Mouse (Mus musculus) embryonic facial prominence, embryonic 11.5 days (tissue): Measurements from ENCODE around the gene Ccdc22. TPM values are rescaled to one million over a fixed set of nuclear protein-coding genes. Genes with fewer than 3 reads are reported as not detected.

Experiments
- ATAC-seq: fragments of 200-750 bp; cut with Nextera tagmentation; replicated peaks from 2 replicates; pipeline ENCODE4 v1.8.0; 2017; ENCODE audit warnings: low read depth; ENCODE audit not compliant: insufficient number of reproducible peaks, low FRiP score, low TSS enrichment
- DNase-seq: peaks from one replicate; pipeline ENCODE4 v3.0.0-alpha.2; 2015; ENCODE audit warnings: low spot score
- H3K27ac ChIP-seq: fragments of 300-500 bp; sonication (generic); replicated peaks from 2 replicates; pipeline ENCODE4 v1.5.1; 2014; ENCODE audit warnings: mild to moderate bottlenecking, low read depth, low read length, control low read depth
- H3K27me3 ChIP-seq: fragments of 300-500 bp; sonication (generic); 2 replicates; pipeline ENCODE4 v1.6.1; 2014; ENCODE audit warnings: mild to moderate bottlenecking, low read length, moderate library complexity, mixed read lengths; ENCODE audit not compliant: control insufficient read depth, insufficient read depth
- H3K36me3 ChIP-seq: fragments of 300-500 bp; sonication (generic); replicated peaks from 2 replicates; pipeline ENCODE4 v1.6.1; 2014; ENCODE audit warnings: low read depth, mild to moderate bottlenecking, low read length, moderate library complexity, mixed read lengths; ENCODE audit not compliant: control insufficient read depth, insufficient read depth
- H3K4me1 ChIP-seq: fragments of 300-500 bp; sonication (generic); 2 replicates; pipeline ENCODE4 v1.6.1; 2014; ENCODE audit warnings: low read length, mixed read lengths; ENCODE audit not compliant: control insufficient read depth, insufficient read depth
- H3K4me2 ChIP-seq: fragments of 300-500 bp; sonication (generic); 2 replicates; pipeline ENCODE4 v1.6.1; 2014; ENCODE audit warnings: low read depth, mild to moderate bottlenecking, control low read depth, low read length, moderate library complexity
- H3K4me3 ChIP-seq: fragments of 300-500 bp; sonication (generic); 2 replicates; pipeline ENCODE4 v1.5.1; 2014; ENCODE audit warnings: low read depth, low read length, control low read depth
- H3K9ac ChIP-seq: fragments of 300-500 bp; sonication (generic); replicated peaks from 2 replicates; pipeline ENCODE4 v1.6.1; 2014; ENCODE audit warnings: mild to moderate bottlenecking, control low read depth, low read length
- H3K9me3 ChIP-seq: fragments of 300-500 bp; sonication (generic); replicated peaks from 2 replicates; pipeline ENCODE4 v1.6.1; 2016; ENCODE audit warnings: mild to moderate bottlenecking, low read length, inconsistent platforms, mixed read lengths; ENCODE audit not compliant: control insufficient read depth
- WGBS: fragments of 180-500 bp; shearing (Covaris S2); extraction: QIAGEN DNeasy Blood & Tissue Kit; methylation state at CpG from one replicate; pipeline ENCODE4 v1.1.7; 2014; 5-methylcytosine and 5-hydroxymethylcytosine counted together
- polyA plus RNA-seq: library from polyadenylated mRNA; unstranded; fragments of >200 nt; fragmentation: Nextera tagmentation; extraction: Ambion mirVana; gene quantifications from 2 replicates; pipeline ENCODE4 v1.2.1, GENCODE M21; 2014

Gene Ccdc22
- polyA plus RNA-seq, 1 experiment from 2014 or later: 26.9 TPM

- no peaks in the 10 kb centered on the region for H3K9me3 ChIP-seq
- no peaks in the 10 kb centered on the region for H3K36me3 ChIP-seq
- no peaks in the 10 kb centered on the region for H3K4me1 ChIP-seq
- H3K4me3 ChIP-seq: no peak overlapping the region
- no peak for DNase-seq
- ATAC-seq: no peak
- no peak overlapping the region for H3K4me2 ChIP-seq
- H3K27me3 ChIP-seq: no peaks in the 10 kb centered on the region
- H3K27ac ChIP-seq: no peak overlapping the region
- no peak overlapping the region for H3K9ac ChIP-seq
- WGBS: 82% methylated on average over 2 of the region's 5 CpGs
Observed at GRCm38 (mm10) chrX:7586356-7586755, 19.0 kb downstream of the Ccdc22 start.

DNA sequence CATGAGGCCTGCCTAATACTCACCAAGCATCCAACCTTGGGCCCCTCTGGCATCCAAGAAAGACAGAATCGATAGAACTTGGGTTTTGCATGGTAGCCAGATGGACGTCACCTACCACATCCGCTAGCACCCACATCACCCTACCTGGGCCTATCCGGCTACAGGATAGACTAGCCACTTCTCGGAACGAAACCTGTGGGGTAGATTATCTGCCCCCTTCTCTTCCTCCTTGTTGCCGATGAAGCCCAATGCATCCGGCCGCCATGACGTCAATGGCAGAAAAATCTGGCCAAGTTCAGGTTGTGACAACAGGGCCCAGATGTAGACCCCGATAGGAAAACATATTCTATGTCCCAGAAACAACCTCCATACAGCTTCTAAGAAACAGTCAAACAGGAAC is 21.4 kb downstream of the Ccdc22 start:
- Histone ChIP-seq H3K4me1 (no peaks in the 10 kb centered on the region), H3K9ac (no peak overlapping the region), H3K4me3 (no peak overlapping the region), H3K4me2 (no peak overlapping the region), H3K27me3 (no peaks in the 10 kb centered on the region), H3K27ac (no peak overlapping the region), H3K36me3 (no peaks in the 10 kb centered on the region), H3K9me3 (no peaks in the 10 kb centered on the region)
- 91% methylated on average over 10 of the region's 11 CpGs for WGBS
- DNase-seq (no peak), ATAC-seq (no peak)

DNA sequence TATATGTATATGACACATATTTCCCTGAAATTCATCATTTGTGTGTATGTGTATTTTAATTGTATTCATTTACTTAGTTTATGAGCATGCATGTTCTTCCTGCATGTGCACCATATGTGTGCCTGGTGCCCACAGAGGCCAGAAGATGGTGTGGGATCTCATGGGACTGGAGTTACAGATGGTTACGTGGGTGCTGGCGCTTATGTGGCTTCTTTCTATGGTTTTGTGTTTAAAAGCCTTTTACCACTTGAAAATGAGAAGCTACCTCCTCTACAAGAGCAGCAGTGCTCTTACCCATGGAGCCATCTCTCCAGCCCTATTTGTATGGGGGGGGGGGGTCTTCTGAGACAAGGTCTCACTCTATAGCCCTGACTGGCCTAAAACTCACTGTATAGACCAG is 24.2 kb downstream of the Ccdc22 start:
- H3K27ac ChIP-seq: no peak overlapping the region
- no peaks in the 10 kb centered on the region for H3K36me3 ChIP-seq

GRCm38 (mm10) chrX:7574885-7575231 is 30.5 kb downstream of the Ccdc22 start:
- Histone ChIP-seq H3K9me3 (no peaks in the 10 kb centered on the region), H3K4me1 (no peaks in the 10 kb centered on the region), H3K36me3 (no peaks in the 10 kb centered on the region), H3K27ac (no peak overlapping the region), H3K9ac (no peak overlapping the region), H3K4me2 (peak overlapping the region; percentile 33), H3K27me3 (no peaks in the 10 kb centered on the region), H3K4me3 (peak overlapping the region; percentile 59)
- DNase-seq: no peak
- 23% methylated on average over 6 of the region's 6 CpGs for WGBS
- ATAC-seq: no peak

More for the DNA sequence above, 24.2 kb downstream of the Ccdc22 start:
- Histone ChIP-seq H3K9ac (no peak overlapping the region), H3K4me3 (no peak overlapping the region), H3K4me1 (no peaks in the 10 kb centered on the region), H3K9me3 (no peaks in the 10 kb centered on the region), H3K27me3 (no peaks in the 10 kb centered on the region), H3K4me2 (no peak overlapping the region)
- DNase-seq (no peak), ATAC-seq (no peak)
- 82% methylated on average over 2 of the region's 2 CpGs for WGBS

DNA sequence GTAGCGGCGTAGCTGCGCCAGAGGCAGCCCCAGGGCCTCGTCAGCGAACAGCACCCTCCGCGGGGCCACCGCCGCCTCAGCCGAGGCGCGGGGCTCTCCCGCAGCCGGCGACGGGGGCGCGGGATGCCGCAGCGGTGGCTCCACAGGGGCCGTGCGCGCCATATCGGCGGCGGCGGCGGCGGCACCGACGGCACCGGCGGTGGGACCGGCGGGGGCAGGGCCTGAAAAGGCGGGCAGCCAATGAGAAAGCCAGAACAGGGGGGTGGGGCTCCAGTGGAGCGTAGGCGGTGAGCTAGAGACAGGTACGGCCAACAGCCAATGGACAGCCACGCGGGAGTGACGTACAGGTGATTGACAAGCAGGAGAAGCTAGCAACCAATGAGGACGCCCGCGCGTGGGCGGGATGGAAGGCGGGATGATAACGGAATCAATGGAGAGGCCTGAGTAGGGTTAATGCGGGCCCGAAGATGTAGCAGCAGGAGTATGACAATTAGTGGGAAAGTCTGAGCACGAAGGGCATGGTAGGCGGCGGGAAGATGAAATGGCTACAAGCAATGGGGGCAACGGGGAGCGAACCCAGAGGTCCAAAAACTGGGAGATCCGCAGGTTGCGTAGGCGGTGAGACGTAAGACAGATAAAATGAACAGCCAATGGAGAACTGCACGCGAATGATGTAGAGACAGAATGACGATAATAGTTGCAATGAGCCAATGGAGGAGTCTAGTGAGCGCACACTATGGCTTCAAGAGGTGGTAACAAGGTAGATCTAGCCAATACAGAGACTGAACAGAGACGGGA is 31.0 kb downstream of the Ccdc22 start, which contains the start of gene Ppp1r3f:
Ppp1r3f (minus strand) TSS at position 197 of the 798 bp plus-strand sequence.
- Histone ChIP-seq H3K9ac (peak within 1 kb of the TSS; percentile 79), H3K4me3 (peak within 1 kb of the TSS; percentile 59), H3K9me3 (no peaks in the 10 kb centered on the region), H3K36me3 (no peaks in the 10 kb centered on the region), H3K4me1 (no peaks in the 10 kb centered on the region), H3K4me2 (peak within 1 kb of the TSS; percentile 67), H3K27me3 (no peaks in the 10 kb centered on the region), H3K27ac (peak within 1 kb of the TSS; percentile 41; the same call in 1 of the 2 replicates)
- peak; percentile 91 for DNase-seq
- WGBS: 17% methylated on average over 53 of the region's 65 CpGs
- peak; percentile 97 for ATAC-seq

DNA sequence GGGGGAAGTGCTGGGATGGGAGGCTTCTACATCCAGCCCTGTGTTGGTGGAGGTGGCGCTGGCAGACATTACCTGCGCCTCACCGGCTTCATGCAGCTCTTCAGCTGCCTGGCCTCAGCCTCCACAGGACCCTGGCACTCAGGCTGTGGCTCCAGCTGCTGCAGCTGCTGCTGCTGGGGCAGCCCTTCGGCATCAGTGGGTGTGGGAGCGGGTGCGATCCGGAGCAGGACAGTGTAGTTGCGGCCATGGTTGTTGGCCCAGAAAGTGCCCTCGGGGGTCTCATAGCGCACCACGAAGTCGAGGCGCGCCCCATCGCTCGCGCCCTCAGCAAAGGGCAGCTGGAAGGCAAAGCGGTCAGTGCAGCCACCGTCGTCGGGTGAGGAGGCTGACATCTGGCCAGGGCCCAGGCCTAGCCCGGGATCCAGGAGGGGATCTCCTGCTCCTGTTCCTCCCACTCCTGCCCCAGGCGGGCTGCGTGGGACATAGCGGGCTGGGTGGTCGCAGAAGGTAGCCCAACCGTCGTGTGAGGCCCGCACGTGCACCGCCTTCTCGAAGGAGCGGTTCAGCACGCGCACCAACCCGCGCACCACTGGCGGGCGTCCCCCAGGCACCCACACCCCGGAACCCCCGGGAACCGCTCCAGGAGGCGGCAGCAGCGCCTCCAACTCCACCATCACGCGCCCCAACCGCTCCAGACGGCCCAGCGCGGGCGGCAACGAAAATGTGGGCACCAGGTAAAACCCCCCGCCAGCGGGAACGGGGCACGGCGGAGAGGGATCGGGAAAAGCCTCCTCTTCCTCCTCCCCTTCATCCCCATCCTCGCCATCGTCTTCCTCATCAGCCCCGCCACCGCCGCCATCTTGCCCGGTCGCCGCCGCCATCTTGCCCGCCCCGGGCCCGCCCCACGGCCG is 31.9 kb downstream of the Ccdc22 start, which contains the start of gene Foxp3:
Foxp3 (plus strand) TSS at position 469 of the 911 bp plus-strand sequence.
- H3K27me3 ChIP-seq: no peaks in the 10 kb centered on the region
- H3K9me3 ChIP-seq: no peaks in the 10 kb centered on the region
- ATAC-seq (no peak; the same call in 1 of the 2 replicates), DNase-seq (peak; percentile 37)
- H3K27ac ChIP-seq: peak within 1 kb of the TSS; percentile 41; the same call in 1 of the 2 replicates
- peak within 1 kb of the TSS; percentile 79 for H3K9ac ChIP-seq
- no peaks in the 10 kb centered on the region for H3K36me3 ChIP-seq
- H3K4me3 ChIP-seq: peak within 1 kb of the TSS; percentile 59
- WGBS: 33% methylated on average over 52 of the region's 72 CpGs
- H3K4me2 ChIP-seq: peak within 1 kb of the TSS; percentile 67
- H3K4me1 ChIP-seq: no peaks in the 10 kb centered on the region

DNA sequence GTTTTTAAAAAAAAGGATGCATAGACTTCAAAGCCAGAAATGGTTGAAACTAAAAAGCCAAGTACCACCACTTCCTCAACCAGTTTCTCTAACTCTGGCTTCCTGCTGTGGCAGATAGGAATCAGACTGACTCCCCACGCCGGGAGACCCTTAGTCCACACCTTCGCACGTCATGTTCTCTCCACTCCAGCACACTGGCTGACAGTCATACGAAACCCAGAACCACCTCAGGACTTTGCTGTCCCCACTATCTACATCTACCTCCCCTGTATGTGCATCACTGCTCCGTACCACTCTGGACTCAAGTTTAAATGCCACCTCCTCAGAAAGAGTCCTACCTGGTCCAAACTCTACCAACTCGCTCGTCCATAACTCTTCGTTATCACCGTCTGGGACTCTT is 32.9 kb downstream of the Ccdc22 start:
- no peak for DNase-seq
- ATAC-seq: no peak
- Histone ChIP-seq H3K4me3 (no peak overlapping the region), H3K4me2 (no peak overlapping the region), H3K4me1 (no peaks in the 10 kb centered on the region), H3K27ac (no peak overlapping the region), H3K27me3 (no peaks in the 10 kb centered on the region), H3K9ac (no peak overlapping the region), H3K9me3 (no peaks in the 10 kb centered on the region), H3K36me3 (no peaks in the 10 kb centered on the region)
- 85% methylated on average over 10 of the region's 10 CpGs for WGBS
